Mouse (Mus musculus): ENCODE data around the gene Hdac7. TPM values are rescaled to one million over a fixed set of nuclear protein-coding genes. Genes with fewer than 3 reads are reported as not detected.

Gene Hdac7
- 64.7 and 73.9 TPM in 2 replicates for polyA plus RNA-seq (2012; rRNA removed)

- TF ChIP-seq POLR2A (IDR thresholded peaks at IDR 0.05; ENCODE audit: extremely low read depth, insufficient read depth, low read length), result no peak
- TF ChIP-seq CTCF (IDR thresholded peaks at IDR 0.05; ENCODE audit: extremely low read depth, insufficient read depth, low read length), result no peak
- Histone ChIP-seq H3K4me1 (ENCODE audit: control insufficient read depth, insufficient read depth, low read length) (peaks cover 1% of the 10 kb centered on the region; the same call in 1 of the 2 replicates), H3K27ac (ENCODE audit: insufficient read depth, low read length) (no peak within 1 kb of the TSS), H3K4me3 (ENCODE audit: insufficient read depth, low read length) (no peak within 1 kb of the TSS)
These were observed at the start of gene Hdac7 for GRCm38 (mm10) chr15:97844037-97845034. Gene Hdac7 (minus strand): TSS chr15:97844502.

- H3K4me1 ChIP-seq (ENCODE audit: control insufficient read depth, insufficient read depth, low read length), result no peaks in the 10 kb centered on the region
- TF ChIP-seq POLR2A (IDR thresholded peaks at IDR 0.05; ENCODE audit: extremely low read depth, insufficient read depth, low read length) (no peak), CTCF (IDR thresholded peaks at IDR 0.05; ENCODE audit: extremely low read depth, insufficient read depth, low read length) (no peak)
These were observed 48.2 kb upstream of the Hdac7 start for GRCm38 (mm10) chr15:97892506-97892905.

GRCm38 (mm10) chr15:97890450-97890849, 46.1 kb upstream of the Hdac7 start:
- TF ChIP-seq POLR2A (IDR thresholded peaks at IDR 0.05; ENCODE audit: extremely low read depth, insufficient read depth, low read length) (no peak), CTCF (IDR thresholded peaks at IDR 0.05; ENCODE audit: extremely low read depth, insufficient read depth, low read length) (no peak)
- Histone ChIP-seq H3K27ac (ENCODE audit: insufficient read depth, low read length) (no peak overlapping the region), H3K4me3 (ENCODE audit: insufficient read depth, low read length) (no peak overlapping the region), H3K4me1 (ENCODE audit: control insufficient read depth, insufficient read depth, low read length) (no peaks in the 10 kb centered on the region)

More at GRCm38 (mm10) chr15:97892506-97892905, 48.2 kb upstream of the Hdac7 start:
- Histone ChIP-seq H3K4me3 (ENCODE audit: insufficient read depth, low read length) (no peak overlapping the region), H3K27ac (ENCODE audit: insufficient read depth, low read length) (no peak overlapping the region)

- no peak overlapping the region for H3K27ac ChIP-seq (ENCODE audit: insufficient read depth, low read length)
- no peaks in the 10 kb centered on the region for H3K4me1 ChIP-seq (ENCODE audit: control insufficient read depth, insufficient read depth, low read length)
- no peak for TF ChIP-seq CTCF (IDR thresholded peaks at IDR 0.05; ENCODE audit: extremely low read depth, insufficient read depth, low read length)
- no peak for TF ChIP-seq POLR2A (IDR thresholded peaks at IDR 0.05; ENCODE audit: extremely low read depth, insufficient read depth, low read length)
- no peak overlapping the region for H3K4me3 ChIP-seq (ENCODE audit: insufficient read depth, low read length)
These were observed 45.7 kb upstream of the Hdac7 start for GRCm38 (mm10) chr15:97890017-97890416.

GRCm38 (mm10) chr15:97887541-97888016, 43.3 kb upstream of the Hdac7 start:
- H3K4me1 ChIP-seq (ENCODE audit: control insufficient read depth, insufficient read depth, low read length), result no peaks in the 10 kb centered on the region
- H3K27ac ChIP-seq (ENCODE audit: insufficient read depth, low read length), result no peak overlapping the region
- H3K4me3 ChIP-seq (ENCODE audit: insufficient read depth, low read length), result no peak overlapping the region
- TF ChIP-seq POLR2A (IDR thresholded peaks at IDR 0.05; ENCODE audit: extremely low read depth, insufficient read depth, low read length) (no peak), CTCF (IDR thresholded peaks at IDR 0.05; ENCODE audit: extremely low read depth, insufficient read depth, low read length) (no peak)

- H3K4me1 ChIP-seq (ENCODE audit: control insufficient read depth, insufficient read depth, low read length), result no peaks in the 10 kb centered on the region
- TF ChIP-seq POLR2A (IDR thresholded peaks at IDR 0.05; ENCODE audit: extremely low read depth, insufficient read depth, low read length), result no peak
- TF ChIP-seq CTCF (IDR thresholded peaks at IDR 0.05; ENCODE audit: extremely low read depth, insufficient read depth, low read length), result no peak
- no peak overlapping the region for H3K27ac ChIP-seq (ENCODE audit: insufficient read depth, low read length)
- no peak overlapping the region for H3K4me3 ChIP-seq (ENCODE audit: insufficient read depth, low read length)
These were observed 37.1 kb upstream of the Hdac7 start for GRCm38 (mm10) chr15:97881423-97881822.

GRCm38 (mm10) chr15:97880441-97880840, 36.1 kb upstream of the Hdac7 start:
- no peaks in the 10 kb centered on the region for H3K4me1 ChIP-seq (ENCODE audit: control insufficient read depth, insufficient read depth, low read length)
- H3K27ac ChIP-seq (ENCODE audit: insufficient read depth, low read length), result no peak overlapping the region
- no peak overlapping the region for H3K4me3 ChIP-seq (ENCODE audit: insufficient read depth, low read length)
- TF ChIP-seq CTCF (IDR thresholded peaks at IDR 0.05; ENCODE audit: extremely low read depth, insufficient read depth, low read length) (no peak), POLR2A (IDR thresholded peaks at IDR 0.05; ENCODE audit: extremely low read depth, insufficient read depth, low read length) (no peak)

GRCm38 (mm10) chr15:97878696-97879328, 34.5 kb upstream of the Hdac7 start:
- Histone ChIP-seq H3K27ac (ENCODE audit: insufficient read depth, low read length) (no peak overlapping the region), H3K4me1 (ENCODE audit: control insufficient read depth, insufficient read depth, low read length) (no peaks in the 10 kb centered on the region), H3K4me3 (ENCODE audit: insufficient read depth, low read length) (no peak overlapping the region)
- TF ChIP-seq POLR2A (IDR thresholded peaks at IDR 0.05; ENCODE audit: extremely low read depth, insufficient read depth, low read length) (no peak), CTCF (IDR thresholded peaks at IDR 0.05; ENCODE audit: extremely low read depth, insufficient read depth, low read length) (no peak)

GRCm38 (mm10) chr15:97875784-97876183, 31.5 kb upstream of the Hdac7 start:
- TF ChIP-seq CTCF (IDR thresholded peaks at IDR 0.05; ENCODE audit: extremely low read depth, insufficient read depth, low read length), result no peak
- TF ChIP-seq POLR2A (IDR thresholded peaks at IDR 0.05; ENCODE audit: extremely low read depth, insufficient read depth, low read length), result no peak
- no peak overlapping the region for H3K27ac ChIP-seq (ENCODE audit: insufficient read depth, low read length)
- no peak overlapping the region for H3K4me3 ChIP-seq (ENCODE audit: insufficient read depth, low read length)

More at GRCm38 (mm10) chr15:97875784-97876183, 31.5 kb upstream of the Hdac7 start:
- H3K4me1 ChIP-seq (ENCODE audit: control insufficient read depth, insufficient read depth, low read length), result no peaks in the 10 kb centered on the region

Data from cortical plate, adult 2 months (tissue).